In the genomic region with DNA sequence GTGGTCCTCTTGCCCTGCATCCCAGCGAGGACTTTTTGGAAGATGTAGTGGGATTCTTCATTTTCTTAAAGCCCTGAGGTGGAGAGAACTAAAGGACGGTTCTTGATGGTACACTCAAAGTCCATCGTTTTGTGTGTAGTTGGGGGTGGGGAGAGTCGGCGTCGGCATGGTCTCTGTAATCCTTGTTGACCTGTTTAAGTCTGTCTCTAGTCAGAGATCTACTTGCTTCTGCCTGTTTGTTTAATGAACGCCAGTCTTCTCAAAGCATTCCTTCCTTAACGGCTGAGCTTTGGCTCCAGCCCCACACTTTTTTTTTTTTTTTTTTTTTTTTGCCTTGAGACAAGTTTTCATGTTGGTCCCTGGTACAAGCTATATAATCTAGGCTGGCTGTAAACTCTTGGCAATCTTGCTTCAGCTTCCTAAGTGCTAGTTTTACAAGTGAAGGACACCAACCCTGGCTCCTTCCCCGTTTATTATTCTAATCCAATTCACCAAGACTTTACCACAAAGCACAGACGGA, we compare ENCODE assay signal across 7 mouse cellular contexts. TPM values are rescaled to one million over a fixed set of nuclear protein-coding genes. Genes with fewer than 3 reads are reported as not detected.
A peak's percentile ranks its signal among the peaks of the same experiment; 100 is the strongest.
DNase-seq lines count a peak whose midpoint lies in the region; ATAC-seq and TF ChIP-seq lines count a peak whose summit lies in the region.

No protein-coding gene starts in this region.

- H3K36me3 ChIP-seq in spleen, adult 2 months (ENCODE audit: control insufficient read depth, insufficient read depth, low read length), result peaks cover 15% of the 10 kb centered on the region
- peaks cover 46% of the 10 kb centered on the region for H3K36me3 ChIP-seq in forebrain, embryonic 12.5 days (replicated peaks)
- H3K36me3 ChIP-seq in liver, embryonic 13.5 days, result peaks cover 50% of the 10 kb centered on the region
- peaks cover 17% of the 10 kb centered on the region for H3K36me3 ChIP-seq in stomach, postnatal 0 days (ENCODE audit: control insufficient read depth, insufficient read depth, low read length)

- peaks cover 5% of the 10 kb centered on the region; the same call in 1 of the 2 replicates for H3K4me1 ChIP-seq in spleen, adult 2 months (ENCODE audit: control insufficient read depth, insufficient read depth, insufficient read length)
- H3K4me1 ChIP-seq in forebrain, embryonic 12.5 days, result peaks cover 11% of the 10 kb centered on the region
- peaks cover 46% of the 10 kb centered on the region for H3K4me1 ChIP-seq in liver, embryonic 13.5 days (replicated peaks)
- no peaks in the 10 kb centered on the region for H3K4me1 ChIP-seq in stomach, postnatal 0 days (replicated peaks; ENCODE audit: control insufficient read depth, insufficient read depth)

- TF ChIP-seq POLR2A in spleen, adult 2 months (IDR thresholded peaks at IDR 0.05; ENCODE audit: low read depth, low read length), result no peak

- DNase-seq in spleen, adult 2 months (ENCODE audit: low read depth in 1 of 2, low spot score in 2 of 2), result no peak
- DNase-seq in spleen, adult 18-20 months, result no peak
- no peak for DNase-seq in liver, embryonic 13.5 days
- no peak for DNase-seq in stomach, postnatal 0 days (ENCODE audit: low spot score)
- DNase-seq in right cerebral cortex, postnatal 10 days (ENCODE audit: low spot score in 2 of 2), result no peak
- no peak for DNase-seq in frontal cortex, postnatal 36 days (ENCODE audit: low spot score in 2 of 2)

- H3K4me3 ChIP-seq in spleen, adult 2 months (ENCODE audit: extremely low read depth, insufficient read depth, insufficient read length), result peak overlapping the region; percentile 85
- peak overlapping the region; percentile 75 for H3K4me3 ChIP-seq in forebrain, embryonic 12.5 days (replicated peaks)
- peak overlapping the region; percentile 76 for H3K4me3 ChIP-seq in liver, embryonic 13.5 days (replicated peaks)
- H3K4me3 ChIP-seq in stomach, postnatal 0 days (ENCODE audit: low read depth, low read length), result peak overlapping the region; percentile 57

- H3K9me3 ChIP-seq in forebrain, embryonic 12.5 days, result no peaks in the 10 kb centered on the region
- H3K9me3 ChIP-seq in liver, embryonic 13.5 days (replicated peaks), result no peaks in the 10 kb centered on the region
- no peaks in the 10 kb centered on the region for H3K9me3 ChIP-seq in stomach, postnatal 0 days (ENCODE audit: control insufficient read depth, low read length)

- H3K9ac ChIP-seq in forebrain, embryonic 12.5 days, result peak overlapping the region; percentile 87
- peak overlapping the region; percentile 89 for H3K9ac ChIP-seq in liver, embryonic 13.5 days
- H3K9ac ChIP-seq in stomach, postnatal 0 days (ENCODE audit: low read length), result peak overlapping the region; percentile 84

- ATAC-seq in forebrain, embryonic 12.5 days (ENCODE audit: low FRiP score), result no peak
- ATAC-seq in liver, embryonic 13.5 days (ENCODE audit: low read depth), result 0 out of 2 replicates have a peak, but pooled peaks have one; percentile 1
- no peak; the same call in 1 of the 2 replicates for ATAC-seq in stomach, postnatal 0 days (ENCODE audit: low FRiP score, low TSS enrichment)

- H3K4me2 ChIP-seq in forebrain, embryonic 12.5 days, result peak overlapping the region; percentile 76
- peak overlapping the region; percentile 95 for H3K4me2 ChIP-seq in liver, embryonic 13.5 days
- peak overlapping the region; percentile 73 for H3K4me2 ChIP-seq in stomach, postnatal 0 days (replicated peaks; ENCODE audit: low read depth)

- H3K27ac ChIP-seq in spleen, adult 2 months (ENCODE audit: insufficient read depth, low read length), result peak overlapping the region; percentile 30; the same call in 1 of the 2 replicates
- H3K27ac ChIP-seq in forebrain, embryonic 12.5 days, result peak overlapping the region; percentile 85
- peak overlapping the region; percentile 89 for H3K27ac ChIP-seq in liver, embryonic 13.5 days
- H3K27ac ChIP-seq in stomach, postnatal 0 days (replicated peaks), result peak overlapping the region; percentile 88

- 20% methylated on average over 10 of the region's 10 CpGs for WGBS in spleen, adult 2 months
- 6% methylated on average over 10 of the region's 10 CpGs for WGBS in forebrain, embryonic 12.5 days
- WGBS in liver, embryonic 13.5 days (ENCODE audit: insufficient replicate concordance), result 19% methylated on average over 10 of the region's 10 CpGs
- WGBS in stomach, postnatal 0 days, result 7% methylated on average over 10 of the region's 10 CpGs

- H3K27me3 ChIP-seq in spleen, adult 2 months (ENCODE audit: control insufficient read depth, insufficient read depth, low read length), result no peaks in the 10 kb centered on the region
- H3K27me3 ChIP-seq in forebrain, embryonic 12.5 days, result no peaks in the 10 kb centered on the region
- H3K27me3 ChIP-seq in liver, embryonic 13.5 days, result no peaks in the 10 kb centered on the region
- H3K27me3 ChIP-seq in stomach, postnatal 0 days (ENCODE audit: control insufficient read depth, insufficient read depth, low read length), result no peaks in the 10 kb centered on the region

- no peak for TF ChIP-seq EP300 in stomach, postnatal 0 days (optimal IDR thresholded peaks at IDR 0.05)

- no peak for TF ChIP-seq CTCF in spleen, adult 2 months (IDR thresholded peaks at IDR 0.05; ENCODE audit: extremely low read depth, insufficient read depth, insufficient read length, insufficient replicate concordance)
- no peak for TF ChIP-seq CTCF in stomach, postnatal 0 days (IDR thresholded peaks at IDR 0.05; ENCODE audit: low read depth)

RNA-seq across cellular contexts. Expression of gene Trnau1ap, which starts 0.6 kb away (rescaled TPM):
- 16.0 and 19.6 TPM in 2 replicates for polyA plus RNA-seq in spleen, adult 2 months (2012; rRNA removed)
- polyA plus RNA-seq in forebrain, embryonic 12.5 days (2016; fragmentation: Nextera tagmentation; extraction: Ambion mirVana), result 77.8 and 88.3 TPM in 2 replicates
- polyA plus RNA-seq in liver, embryonic 13.5 days (2015; fragmentation: Nextera tagmentation; extraction: Ambion mirVana), result 43.1 and 45.3 TPM in 2 replicates
- polyA plus RNA-seq in stomach, postnatal 0 days (2015; fragmentation: Nextera tagmentation; extraction: Ambion mirVana), result 45.5 and 45.7 TPM in 2 replicates

RNA-seq across cellular contexts. Expression of gene Rcc1, which starts 23.5 kb away (rescaled TPM):
- polyA plus RNA-seq in spleen, adult 2 months (2012; rRNA removed), result 10.5 and 11.5 TPM in 2 replicates
- polyA plus RNA-seq in forebrain, embryonic 12.5 days (2016; fragmentation: Nextera tagmentation; extraction: Ambion mirVana), result 103 and 109 TPM in 2 replicates
- 79.4 and 80.2 TPM in 2 replicates for polyA plus RNA-seq in liver, embryonic 13.5 days (2015; fragmentation: Nextera tagmentation; extraction: Ambion mirVana)
- polyA plus RNA-seq in stomach, postnatal 0 days (2015; fragmentation: Nextera tagmentation; extraction: Ambion mirVana), result 23.4 and 25.2 TPM in 2 replicates

RNA-seq across cellular contexts. Expression of gene Rab42, which starts 26.7 kb away (rescaled TPM):
- 1.2 and 2.0 TPM in 2 replicates for polyA plus RNA-seq in spleen, adult 2 months (2012; rRNA removed)
- 0.78 and 0.82 TPM in 2 replicates for polyA plus RNA-seq in forebrain, embryonic 12.5 days (2016; fragmentation: Nextera tagmentation; extraction: Ambion mirVana)
- 0.44 and 1.2 TPM in 2 replicates for polyA plus RNA-seq in liver, embryonic 13.5 days (2015; fragmentation: Nextera tagmentation; extraction: Ambion mirVana)
- 2.3 and 2.6 TPM in 2 replicates for polyA plus RNA-seq in stomach, postnatal 0 days (2015; fragmentation: Nextera tagmentation; extraction: Ambion mirVana)

RNA-seq across cellular contexts. Expression of gene Taf12, which starts 55.7 kb away (rescaled TPM):
- polyA plus RNA-seq in spleen, adult 2 months (2012; rRNA removed), result 6.9 and 7.5 TPM in 2 replicates
- polyA plus RNA-seq in forebrain, embryonic 12.5 days (2016; fragmentation: Nextera tagmentation; extraction: Ambion mirVana), result 61.0 and 61.2 TPM in 2 replicates
- 53.3 and 62.2 TPM in 2 replicates for polyA plus RNA-seq in liver, embryonic 13.5 days (2015; fragmentation: Nextera tagmentation; extraction: Ambion mirVana)
- 23.9 and 24.0 TPM in 2 replicates for polyA plus RNA-seq in stomach, postnatal 0 days (2015; fragmentation: Nextera tagmentation; extraction: Ambion mirVana)

Comparison
In these comparisons a context has a peak if more than half of its experiments do, and no peak if none do; other contexts are left out.
1. H3K27ac ChIP-seq: peak in every context shown above with its lines; median percentile 89 in liver, embryonic 13.5 days; 88 in stomach, postnatal 0 days; 85 in forebrain, embryonic 12.5 days; 30 in spleen, adult 2 months.